Mouse (Mus musculus) heart, embryonic 13.5 days (tissue): Measurements from ENCODE around the gene Topbp1. TPM values are rescaled to one million over a fixed set of nuclear protein-coding genes. Genes with fewer than 3 reads are reported as not detected.

Experiments used
- ATAC-seq: fragments of 200-750 bp; cut with Nextera tagmentation; 2 replicates; pipeline ENCODE4 v1.8.0; 2017; ENCODE audit warnings: moderate TSS enrichment; ENCODE audit not compliant: insufficient number of reproducible peaks, low FRiP score, low TSS enrichment; ENCODE audit errors: extremely low read depth
- H3K27ac ChIP-seq: fragments of 300-500 bp; sonication (generic); replicated peaks from 2 replicates; pipeline ENCODE4 v1.5.1; 2015; ENCODE audit warnings: moderate library complexity, mild to moderate bottlenecking, inconsistent platforms
- H3K27me3 ChIP-seq: fragments of 300-500 bp; sonication (generic); replicated peaks from 2 replicates; pipeline ENCODE4 v1.6.1; 2015; ENCODE audit warnings: mild to moderate bottlenecking, inconsistent platforms
- H3K36me3 ChIP-seq: fragments of 300-500 bp; sonication (generic); 2 replicates; pipeline ENCODE4 v1.6.1; 2015; ENCODE audit warnings: mild to moderate bottlenecking, inconsistent platforms
- H3K4me1 ChIP-seq: fragments of 300-500 bp; sonication (generic); 2 replicates; pipeline ENCODE4 v1.6.1; 2015; ENCODE audit warnings: inconsistent platforms
- H3K4me2 ChIP-seq: fragments of 300-500 bp; sonication (generic); 2 replicates; pipeline ENCODE4 v1.6.1; 2015; ENCODE audit warnings: inconsistent platforms, mild to moderate bottlenecking, moderate library complexity
- H3K4me3 ChIP-seq: fragments of 300-500 bp; sonication (generic); 2 replicates; pipeline ENCODE4 v1.5.1; 2015; ENCODE audit warnings: moderate library complexity, mild to moderate bottlenecking, inconsistent platforms
- H3K9ac ChIP-seq: fragments of 300-500 bp; sonication (generic); 2 replicates; pipeline ENCODE4 v1.6.1; 2015; ENCODE audit warnings: inconsistent platforms, mild to moderate bottlenecking, moderate library complexity
- H3K9me3 ChIP-seq: fragments of 300-500 bp; sonication (generic); 2 replicates; pipeline ENCODE4 v1.6.1; 2016; ENCODE audit warnings: inconsistent platforms
- WGBS: fragments of 180-500 bp; shearing (Covaris S2); methylation state at CpG from one replicate; pipeline ENCODE4 v1.1.7; 2015; ENCODE audit warnings: mixed read lengths; 5-methylcytosine and 5-hydroxymethylcytosine counted together
- polyA plus RNA-seq: library from polyadenylated mRNA; unstranded; fragments of >200 nt; fragmentation: Nextera tagmentation; extraction: Ambion mirVana; gene quantifications from 2 replicates; pipeline ENCODE4 v1.2.1, GENCODE M21; 2015

The Topbp1 gene
- polyA plus RNA-seq, 1 experiment from 2014 or later: 39.8 TPM

GRCm38 (mm10) chr9:103372271-103373010 lies 67.4 kb downstream of the Topbp1 start:
- H3K27me3 ChIP-seq: no peaks in the 10 kb centered on the region
- ATAC-seq: no peak
- no peak overlapping the region for H3K4me2 ChIP-seq
- peaks cover 21% of the 10 kb centered on the region for H3K36me3 ChIP-seq
- no peak overlapping the region for H3K27ac ChIP-seq
- peaks cover 30% of the 10 kb centered on the region for H3K4me1 ChIP-seq
- no peak overlapping the region for H3K9ac ChIP-seq
- H3K4me3 ChIP-seq: no peak overlapping the region
- 53% methylated on average over 5 of the region's 5 CpGs for WGBS
- H3K9me3 ChIP-seq: no peaks in the 10 kb centered on the region

DNA sequence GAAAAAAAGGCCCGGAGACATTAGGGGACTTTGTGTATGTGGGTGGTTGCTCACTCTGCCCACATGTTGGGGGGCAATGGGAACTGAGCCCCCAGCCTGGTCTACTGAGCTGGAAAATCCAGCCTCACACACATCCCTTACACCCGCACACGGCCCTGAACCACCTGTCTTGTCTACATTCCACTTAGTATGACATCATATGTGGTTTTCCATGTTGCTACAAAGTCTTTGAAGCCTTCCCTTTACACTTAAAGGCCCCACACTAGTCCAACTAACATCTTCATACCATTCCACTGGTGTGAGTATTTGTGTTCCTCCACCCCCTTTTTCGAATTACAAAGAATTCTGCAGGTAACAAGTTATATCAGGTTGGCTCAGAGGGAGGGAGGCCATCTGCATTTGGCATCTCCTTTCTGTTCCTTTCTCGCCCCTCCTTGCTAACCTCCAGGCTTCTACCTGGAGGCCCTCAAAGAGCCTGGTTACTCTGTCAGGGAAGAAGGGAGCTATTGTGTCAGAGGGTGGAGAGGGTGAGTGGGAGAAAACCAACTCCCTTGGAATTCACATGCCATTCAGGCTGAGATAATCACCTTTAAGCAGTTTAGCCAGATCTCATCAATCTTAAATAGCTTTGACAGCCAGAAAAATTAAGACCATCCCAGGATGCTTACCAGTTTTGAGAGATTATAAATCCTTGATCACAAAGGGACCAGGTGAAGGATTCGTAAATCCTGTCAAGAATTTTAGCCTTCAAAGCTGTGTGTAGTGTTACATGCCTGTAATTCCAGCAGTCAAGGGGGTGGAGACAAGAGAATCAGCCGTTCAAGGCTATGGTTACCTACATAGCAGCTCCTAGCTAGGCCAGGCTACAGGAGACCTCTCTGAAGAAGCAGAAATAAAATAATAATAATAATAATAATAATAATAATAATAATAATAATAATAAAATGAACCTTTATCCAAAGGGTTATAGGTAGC lies 71.6 kb downstream of the Topbp1 start:
- H3K9ac ChIP-seq: no peak overlapping the region
- no peaks in the 10 kb centered on the region for H3K36me3 ChIP-seq
- H3K4me3 ChIP-seq: no peak overlapping the region
- 0 out of 2 replicates have a peak overlapping the region, but pooled peaks have one; percentile 15 for H3K27ac ChIP-seq
- peaks cover 27% of the 10 kb centered on the region for H3K4me1 ChIP-seq
- no peaks in the 10 kb centered on the region for H3K27me3 ChIP-seq
- no peaks in the 10 kb centered on the region for H3K9me3 ChIP-seq
- no peak for ATAC-seq
- no peak overlapping the region for H3K4me2 ChIP-seq
- 59% methylated on average over 7 of the region's 7 CpGs for WGBS

- Histone ChIP-seq H3K9ac (no peak overlapping the region), H3K27ac (peak overlapping the region; percentile 28; the same call in 1 of the 2 replicates), H3K4me1 (peaks cover 21% of the 10 kb centered on the region), H3K4me2 (no peak overlapping the region), H3K36me3 (no peaks in the 10 kb centered on the region), H3K27me3 (no peaks in the 10 kb centered on the region), H3K9me3 (no peaks in the 10 kb centered on the region), H3K4me3 (no peak overlapping the region)
- WGBS: 55% methylated on average over 10 of the region's 10 CpGs
- no peak for ATAC-seq
Observed at GRCm38 (mm10) chr9:103378686-103379085, 73.7 kb downstream of the Topbp1 start.

DNA sequence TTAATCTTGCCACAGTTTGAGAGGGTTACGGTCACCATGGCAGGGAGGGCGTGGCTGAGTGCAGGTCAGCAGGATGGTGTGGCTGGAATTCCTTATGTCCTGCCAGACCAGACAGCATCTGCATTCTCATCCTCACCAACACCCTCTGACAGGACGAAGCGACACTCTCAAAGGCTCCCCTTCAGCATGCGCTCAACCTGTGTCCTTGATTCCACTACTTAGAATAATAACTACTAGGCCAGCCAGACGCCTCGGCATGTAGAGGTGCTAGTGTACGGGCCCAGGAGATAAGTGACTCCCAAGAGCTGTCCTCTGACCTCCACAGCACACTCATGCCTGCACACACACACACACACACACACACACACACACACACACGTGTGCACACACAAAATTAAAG lies 74.2 kb downstream of the Topbp1 start:
- no peak for ATAC-seq
- WGBS: 36% methylated on average over 9 of the region's 9 CpGs
- no peak overlapping the region for H3K4me2 ChIP-seq

GRCm38 (mm10) chr9:103380566-103380965 lies 75.6 kb downstream of the Topbp1 start:
- Histone ChIP-seq H3K27me3 (no peaks in the 10 kb centered on the region), H3K4me3 (no peak overlapping the region), H3K36me3 (no peaks in the 10 kb centered on the region)

More for the DNA sequence above, 74.2 kb downstream of the Topbp1 start:
- H3K27ac ChIP-seq: peak overlapping the region; percentile 28
- H3K4me3 ChIP-seq: no peak overlapping the region
- H3K9me3 ChIP-seq: no peaks in the 10 kb centered on the region
- no peaks in the 10 kb centered on the region for H3K27me3 ChIP-seq
- no peak overlapping the region for H3K9ac ChIP-seq
- peaks cover 21% of the 10 kb centered on the region for H3K4me1 ChIP-seq
- H3K36me3 ChIP-seq: no peaks in the 10 kb centered on the region

GRCm38 (mm10) chr9:103382989-103383388 lies 78.0 kb downstream of the Topbp1 start:
- no peak overlapping the region for H3K27ac ChIP-seq
- no peak overlapping the region for H3K9ac ChIP-seq
- H3K27me3 ChIP-seq: no peaks in the 10 kb centered on the region
- WGBS: 57% methylated on average over 6 of the region's 6 CpGs
- no peaks in the 10 kb centered on the region for H3K9me3 ChIP-seq
- H3K4me1 ChIP-seq: peaks cover 27% of the 10 kb centered on the region
- no peak overlapping the region for H3K4me3 ChIP-seq
- no peak overlapping the region for H3K4me2 ChIP-seq
- no peaks in the 10 kb centered on the region for H3K36me3 ChIP-seq
- ATAC-seq: no peak

More at GRCm38 (mm10) chr9:103380566-103380965, 75.6 kb downstream of the Topbp1 start:
- 81% methylated on average over 4 of the region's 4 CpGs for WGBS
- Histone ChIP-seq H3K9ac (no peak overlapping the region), H3K4me2 (no peak overlapping the region), H3K27ac (no peak overlapping the region), H3K9me3 (no peaks in the 10 kb centered on the region), H3K4me1 (peaks cover 21% of the 10 kb centered on the region)
- no peak for ATAC-seq

DNA sequence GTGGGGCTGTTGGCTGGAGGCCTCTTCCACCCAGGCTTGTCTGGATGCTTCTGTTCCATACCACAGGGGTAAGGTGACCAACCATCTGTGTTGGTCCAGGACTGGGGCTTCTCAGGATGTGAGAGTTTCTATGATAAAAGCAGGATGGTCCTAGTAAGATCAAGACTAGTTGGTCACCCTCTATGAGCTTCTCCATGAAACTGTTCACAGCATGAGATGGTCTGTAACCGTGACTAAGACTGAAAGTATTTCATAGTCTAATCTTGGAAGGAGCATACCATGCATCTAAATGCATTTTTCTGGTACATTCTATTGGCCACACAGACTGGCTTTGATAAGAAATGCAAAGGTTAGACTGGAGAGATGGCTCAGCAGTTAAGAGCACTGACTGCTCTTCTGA lies 78.6 kb downstream of the Topbp1 start:
- Histone ChIP-seq H3K9me3 (no peaks in the 10 kb centered on the region), H3K4me2 (no peak overlapping the region), H3K27ac (no peak overlapping the region), H3K27me3 (no peaks in the 10 kb centered on the region), H3K4me3 (no peak overlapping the region), H3K4me1 (peaks cover 30% of the 10 kb centered on the region), H3K9ac (no peak overlapping the region), H3K36me3 (no peaks in the 10 kb centered on the region)
- WGBS: 88% methylated on average over 1 of the region's 1 CpGs
- ATAC-seq: no peak

GRCm38 (mm10) chr9:103384141-103384796 lies 79.3 kb downstream of the Topbp1 start:
- Histone ChIP-seq H3K4me3 (no peak overlapping the region), H3K27me3 (no peaks in the 10 kb centered on the region), H3K36me3 (no peaks in the 10 kb centered on the region), H3K9ac (no peak overlapping the region), H3K9me3 (no peaks in the 10 kb centered on the region), H3K4me2 (no peak overlapping the region), H3K27ac (no peak overlapping the region), H3K4me1 (peaks cover 23% of the 10 kb centered on the region)
- ATAC-seq: no peak
- 79% methylated on average over 4 of the region's 4 CpGs for WGBS

GRCm38 (mm10) chr9:103385600-103385999 lies 80.6 kb downstream of the Topbp1 start:
- Histone ChIP-seq H3K36me3 (no peaks in the 10 kb centered on the region), H3K4me2 (no peak overlapping the region), H3K27ac (no peak overlapping the region), H3K4me3 (no peak overlapping the region), H3K9me3 (no peaks in the 10 kb centered on the region), H3K27me3 (no peaks in the 10 kb centered on the region), H3K9ac (no peak overlapping the region), H3K4me1 (peaks cover 18% of the 10 kb centered on the region)
- WGBS: 61% methylated on average over 1 of the region's 1 CpGs
- ATAC-seq: no peak

DNA sequence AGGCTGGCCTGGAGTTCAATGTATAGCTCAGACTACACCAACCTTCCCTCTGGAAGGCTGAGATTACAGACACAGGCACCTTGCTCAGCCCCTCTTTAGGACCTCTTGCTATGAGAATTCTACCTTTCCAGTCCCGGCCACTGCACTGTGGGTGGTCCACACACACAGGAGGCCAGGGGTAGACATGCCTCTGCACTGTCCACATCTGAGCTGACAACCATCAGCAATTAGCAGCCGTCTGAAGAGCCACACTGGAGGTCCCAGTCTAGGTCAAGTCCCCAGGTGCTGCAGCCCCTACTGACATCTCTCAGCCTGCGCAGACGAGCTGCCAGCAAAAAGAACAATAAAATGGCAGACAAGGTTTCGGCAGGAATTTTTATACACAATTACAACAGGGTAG lies 81.6 kb downstream of the Topbp1 start:
- Histone ChIP-seq H3K4me1 (peaks cover 19% of the 10 kb centered on the region), H3K4me2 (no peak overlapping the region), H3K9ac (no peak overlapping the region), H3K36me3 (no peaks in the 10 kb centered on the region), H3K27me3 (no peaks in the 10 kb centered on the region), H3K9me3 (no peaks in the 10 kb centered on the region), H3K4me3 (no peak overlapping the region), H3K27ac (no peak overlapping the region)
- no peak for ATAC-seq
- 55% methylated on average over 5 of the region's 5 CpGs for WGBS
